Mouse (Mus musculus): ENCODE measurements around the gene Pus1. TPM values are rescaled to one million over a fixed set of nuclear protein-coding genes. Genes with fewer than 3 reads are reported as not detected.

Gene Pus1
- total and polyA plus RNA-seq, 2 experiments, result 11.6 to 19.2 TPM

DNA sequence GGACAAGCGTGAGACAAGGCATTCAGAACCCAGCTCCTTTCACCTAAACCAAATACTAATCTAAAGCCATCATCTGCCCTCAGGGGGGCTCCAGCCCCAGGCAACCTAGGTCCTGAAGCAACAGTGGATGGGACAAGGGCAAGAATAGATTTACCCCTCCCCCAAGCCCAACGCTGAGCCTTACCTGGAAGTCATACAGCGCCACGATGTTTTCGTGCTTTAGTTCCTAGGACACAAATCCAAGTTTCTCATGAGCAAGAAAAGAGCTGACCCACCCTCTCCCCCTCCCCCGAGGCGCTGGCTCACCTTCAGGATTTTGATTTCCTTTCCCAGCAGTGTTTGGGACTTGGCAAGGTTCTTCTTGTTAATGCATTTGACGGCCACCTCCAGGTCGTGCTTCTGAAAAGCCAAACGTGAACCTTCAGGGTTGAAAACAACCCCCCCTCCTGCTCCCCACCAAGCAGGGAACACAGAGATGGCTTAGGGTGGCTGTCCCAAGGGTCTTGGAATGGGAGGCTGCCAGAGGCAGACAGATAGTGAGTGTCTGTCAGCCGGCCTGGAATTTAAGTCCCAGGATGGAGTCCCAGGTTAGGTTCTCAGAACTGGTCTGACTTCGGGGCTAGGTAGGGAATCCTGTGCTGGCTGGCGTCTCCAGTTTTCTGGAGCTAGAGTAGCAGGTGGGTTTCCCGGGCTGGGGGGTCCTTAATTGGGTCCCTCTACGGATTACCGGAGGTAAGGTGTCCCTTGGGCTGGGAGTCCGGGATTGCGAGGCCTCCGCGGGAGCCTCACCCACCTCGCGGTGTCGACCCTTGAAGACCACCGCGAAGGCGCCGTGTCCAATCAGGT, 28.6 kb upstream of the Pus1 start:
- peak; percentile 67 for DNase-seq (ENCODE audit: extremely low read depth, low read depth, low spot score)
- TF ChIP-seq POLR2A (IDR thresholded peaks at IDR 0.05; ENCODE audit: extremely low read depth, insufficient read depth, low read length), result no peak
- TF ChIP-seq CTCF (IDR thresholded peaks at IDR 0.05; ENCODE audit: low read depth, low read length), result no peak
- WGBS, result under 1% methylated on average over 27 of the region's 27 CpGs
- Histone ChIP-seq H3K27ac (replicated peaks; ENCODE audit: insufficient read depth, low read depth, low read length) (peak overlapping the region; percentile 92), H3K4me3 (ENCODE audit: insufficient read depth, low read depth, low read length) (peak overlapping the region; percentile 80), H3K4me1 (ENCODE audit: control insufficient read depth, insufficient read depth, low read length) (peaks cover 21% of the 10 kb centered on the region), H3K27me3 (ENCODE audit: control insufficient read depth, insufficient read depth, low read length) (no peaks in the 10 kb centered on the region), H3K36me3 (ENCODE audit: control insufficient read depth, insufficient read depth, low read length) (peaks cover 4% of the 10 kb centered on the region; the same call in 1 of the 2 replicates), H3K9ac (ENCODE audit: low read depth, low read length) (peak overlapping the region; percentile 99), H3K79me2 (ENCODE audit: control insufficient read depth, insufficient read depth, low read length) (peaks cover 28% of the 10 kb centered on the region; the same call in 1 of the 2 replicates)

DNA sequence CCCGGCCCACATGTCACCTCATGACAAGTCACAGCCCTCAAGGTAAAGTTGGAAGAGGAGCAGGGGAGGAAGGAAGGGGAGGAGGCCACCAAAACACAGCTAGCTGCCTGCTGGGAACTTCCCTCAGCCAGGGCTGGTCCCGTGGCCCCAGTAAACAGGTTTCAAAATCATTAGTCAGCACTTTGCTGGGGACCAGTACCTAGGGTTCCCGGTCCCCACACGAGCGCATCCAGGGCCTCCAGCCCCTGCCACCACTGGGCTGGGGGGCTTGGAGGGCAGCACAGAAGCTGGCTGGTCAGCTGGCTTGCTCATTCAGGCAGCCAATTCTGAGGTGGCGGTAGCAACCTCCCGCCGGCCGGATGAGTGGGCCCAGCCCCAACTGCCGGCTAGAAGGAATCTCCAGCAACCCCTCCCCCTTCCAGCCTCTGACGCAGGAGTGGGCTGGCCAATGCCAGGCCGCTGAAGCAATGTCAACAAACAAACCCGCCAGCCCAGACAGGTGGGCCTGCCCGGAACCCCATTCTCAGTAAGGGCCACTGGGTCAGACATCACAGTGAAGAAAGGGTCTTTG, 27.7 kb upstream of the Pus1 start:
- peak; percentile 46; the same call in 1 of the 2 replicates for TF ChIP-seq POLR2A (IDR thresholded peaks at IDR 0.05; ENCODE audit: extremely low read depth, insufficient read depth, low read length)
- TF ChIP-seq CTCF (IDR thresholded peaks at IDR 0.05; ENCODE audit: low read depth, low read length), result no peak
- DNase-seq (ENCODE audit: extremely low read depth, low read depth, low spot score), result peak; percentile 83
- Histone ChIP-seq H3K4me1 (ENCODE audit: control insufficient read depth, insufficient read depth, low read length) (peaks cover 21% of the 10 kb centered on the region), H3K27ac (replicated peaks; ENCODE audit: insufficient read depth, low read depth, low read length) (peak overlapping the region; percentile 92), H3K4me3 (ENCODE audit: insufficient read depth, low read depth, low read length) (peak overlapping the region; percentile 80), H3K79me2 (ENCODE audit: control insufficient read depth, insufficient read depth, low read length) (peaks cover 28% of the 10 kb centered on the region; the same call in 1 of the 2 replicates), H3K27me3 (ENCODE audit: control insufficient read depth, insufficient read depth, low read length) (no peaks in the 10 kb centered on the region), H3K36me3 (ENCODE audit: control insufficient read depth, insufficient read depth, low read length) (peaks cover 7% of the 10 kb centered on the region; the same call in 1 of the 2 replicates), H3K9ac (ENCODE audit: low read depth, low read length) (peak overlapping the region; percentile 99)
- under 1% methylated on average over 14 of the region's 14 CpGs for WGBS

DNA sequence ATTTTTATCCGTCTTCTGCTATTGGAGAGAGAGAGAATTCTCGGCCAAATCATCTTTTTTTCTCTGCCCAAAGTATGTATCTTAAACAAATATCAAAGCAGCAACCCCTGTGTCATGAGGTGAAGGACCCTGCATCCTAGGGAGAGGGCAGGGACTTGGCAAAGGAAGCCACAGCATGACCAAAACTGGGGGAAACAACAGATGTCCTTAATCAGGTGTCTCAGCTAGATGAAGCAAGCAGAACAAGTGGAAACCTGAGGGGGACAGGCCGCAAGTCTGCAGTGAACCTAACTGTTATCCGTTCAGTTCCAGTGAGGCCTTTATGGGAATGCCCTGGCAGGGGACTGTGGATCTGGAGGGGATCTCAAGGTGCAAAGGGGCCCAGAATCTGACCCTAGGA, 27.0 kb upstream of the Pus1 start:
- TF ChIP-seq POLR2A (IDR thresholded peaks at IDR 0.05; ENCODE audit: extremely low read depth, insufficient read depth, low read length) (no peak), CTCF (IDR thresholded peaks at IDR 0.05; ENCODE audit: low read depth, low read length) (no peak)
- peaks cover 24% of the 10 kb centered on the region for H3K4me1 ChIP-seq (ENCODE audit: control insufficient read depth, insufficient read depth, low read length)
- peaks cover 7% of the 10 kb centered on the region; the same call in 1 of the 2 replicates for H3K36me3 ChIP-seq (ENCODE audit: control insufficient read depth, insufficient read depth, low read length)
- peak overlapping the region; percentile 87 for H3K9ac ChIP-seq (ENCODE audit: low read depth, low read length)
- H3K79me2 ChIP-seq (ENCODE audit: control insufficient read depth, insufficient read depth, low read length), result peaks cover 28% of the 10 kb centered on the region; the same call in 1 of the 2 replicates
- no peaks in the 10 kb centered on the region for H3K27me3 ChIP-seq (ENCODE audit: control insufficient read depth, insufficient read depth, low read length)
- peak overlapping the region; percentile 80; the same call in 1 of the 2 replicates for H3K4me3 ChIP-seq (ENCODE audit: insufficient read depth, low read depth, low read length)
- WGBS, result 59% methylated on average over 4 of the region's 4 CpGs
- DNase-seq (ENCODE audit: extremely low read depth, low read depth, low spot score), result no peak
- H3K27ac ChIP-seq (replicated peaks; ENCODE audit: insufficient read depth, low read depth, low read length), result peak overlapping the region; percentile 92

DNA sequence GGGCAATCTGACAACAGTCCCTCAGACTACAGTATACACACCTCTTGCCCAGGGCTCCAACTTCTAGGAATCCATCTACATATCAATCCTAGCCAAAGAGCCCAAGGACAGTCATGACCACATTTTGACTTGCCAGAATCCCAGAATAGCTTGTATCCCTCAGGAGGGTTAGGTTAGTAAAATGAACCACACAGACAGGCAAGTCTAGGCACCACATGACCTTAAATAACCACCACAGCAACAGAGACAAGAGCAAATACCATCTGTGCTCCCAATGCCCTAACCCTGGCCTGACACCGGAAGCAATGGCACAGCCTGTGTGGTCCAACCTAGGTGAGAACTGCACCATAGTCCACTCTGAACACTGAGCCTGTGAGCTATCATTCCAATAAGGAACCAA, 26.2 kb upstream of the Pus1 start:
- H3K27me3 ChIP-seq (ENCODE audit: control insufficient read depth, insufficient read depth, low read length), result no peaks in the 10 kb centered on the region
- H3K36me3 ChIP-seq (ENCODE audit: control insufficient read depth, insufficient read depth, low read length), result peaks cover 7% of the 10 kb centered on the region; the same call in 1 of the 2 replicates
- TF ChIP-seq CTCF (IDR thresholded peaks at IDR 0.05; ENCODE audit: low read depth, low read length), result no peak
- 26% methylated on average over 1 of the region's 1 CpGs for WGBS
- no peak overlapping the region for H3K4me3 ChIP-seq (ENCODE audit: insufficient read depth, low read depth, low read length)
- no peak overlapping the region for H3K9ac ChIP-seq (ENCODE audit: low read depth, low read length)
- peak overlapping the region; percentile 8; the same call in 1 of the 2 replicates for H3K27ac ChIP-seq (replicated peaks; ENCODE audit: insufficient read depth, low read depth, low read length)
- peak; percentile 62 for DNase-seq (ENCODE audit: extremely low read depth, low read depth, low spot score)
- H3K4me1 ChIP-seq (ENCODE audit: control insufficient read depth, insufficient read depth, low read length), result peaks cover 32% of the 10 kb centered on the region
- H3K79me2 ChIP-seq (ENCODE audit: control insufficient read depth, insufficient read depth, low read length), result peaks cover 28% of the 10 kb centered on the region; the same call in 1 of the 2 replicates

DNA sequence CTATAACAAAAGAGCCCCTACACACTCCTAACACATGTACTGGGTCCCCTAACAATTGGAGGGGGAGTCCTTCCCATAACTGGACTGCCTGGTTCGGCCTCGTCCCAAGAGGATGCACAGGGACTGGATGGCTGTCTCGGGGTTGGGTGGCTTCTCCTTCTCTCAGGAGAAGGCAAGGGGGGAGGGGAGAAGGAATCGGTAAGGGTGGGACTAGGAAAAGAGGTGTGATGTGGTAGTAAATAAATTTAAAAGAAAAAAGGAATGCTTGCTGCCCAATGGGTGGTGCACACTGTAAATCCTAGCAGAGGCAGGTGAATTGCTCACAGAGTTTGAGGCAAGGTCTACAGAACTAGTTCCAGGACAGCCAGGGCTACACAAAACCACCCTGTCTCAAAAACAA, 25.7 kb upstream of the Pus1 start:
- WGBS, result 86% methylated on average over 4 of the region's 4 CpGs

More for the DNA sequence above, 25.7 kb upstream of the Pus1 start:
- H3K4me1 ChIP-seq (ENCODE audit: control insufficient read depth, insufficient read depth, low read length), result peaks cover 37% of the 10 kb centered on the region
- H3K27ac ChIP-seq (replicated peaks; ENCODE audit: insufficient read depth, low read depth, low read length), result no peak overlapping the region
- H3K9ac ChIP-seq (ENCODE audit: low read depth, low read length), result no peak overlapping the region
- TF ChIP-seq CTCF (IDR thresholded peaks at IDR 0.05; ENCODE audit: low read depth, low read length) (no peak), POLR2A (IDR thresholded peaks at IDR 0.05; ENCODE audit: extremely low read depth, insufficient read depth, low read length) (no peak)
- no peak for DNase-seq (ENCODE audit: extremely low read depth, low read depth, low spot score)
- peaks cover 7% of the 10 kb centered on the region; the same call in 1 of the 2 replicates for H3K36me3 ChIP-seq (ENCODE audit: control insufficient read depth, insufficient read depth, low read length)
- no peaks in the 10 kb centered on the region for H3K27me3 ChIP-seq (ENCODE audit: control insufficient read depth, insufficient read depth, low read length)
- no peak overlapping the region for H3K4me3 ChIP-seq (ENCODE audit: insufficient read depth, low read depth, low read length)
- H3K79me2 ChIP-seq (ENCODE audit: control insufficient read depth, insufficient read depth, low read length), result peaks cover 28% of the 10 kb centered on the region; the same call in 1 of the 2 replicates

Data from liver, adult 2 months (tissue).